Mouse (Mus musculus): ENCODE measurements around the gene N4bp1.

GRCm38 (mm10) chr8:86881951-86882350 lies 3.1 kb downstream of the N4bp1 start:
- TF ChIP-seq POLR2A (IDR thresholded peaks at IDR 0.05; ENCODE audit: insufficient read length, low read depth) (no peak), SRF (IDR thresholded peaks at IDR 0.05; ENCODE audit: control insufficient read depth, insufficient read length, low read depth) (no peak)

Measured in myocyte (in vitro differentiated cells).